Mouse (Mus musculus): ENCODE measurements around the gene Phf20. TPM values are rescaled to one million over a fixed set of nuclear protein-coding genes. Genes with fewer than 3 reads are reported as not detected.

The Phf20 gene
- polyA plus RNA-seq, 1 experiment: 31.4 TPM

- peak; percentile 43 for DNase-seq (ENCODE audit: low read depth)
- no peak for TF ChIP-seq POLR2A (IDR thresholded peaks at IDR 0.05; ENCODE audit: borderline replicate concordance, extremely low read depth, insufficient read depth, insufficient read length, poor library complexity, severe bottlenecking)
These were observed 157.0 kb downstream of the Phf20 start for GRCm38 (mm10) chr2:156353265-156353692.

GRCm38 (mm10) chr2:156356031-156356430 lies 159.8 kb downstream of the Phf20 start:
- TF ChIP-seq CTCF (IDR thresholded peaks at IDR 0.05; ENCODE audit: borderline replicate concordance, extremely low read depth, insufficient read depth, insufficient read length) (no peak), POLR2A (IDR thresholded peaks at IDR 0.05; ENCODE audit: borderline replicate concordance, extremely low read depth, insufficient read depth, insufficient read length, poor library complexity, severe bottlenecking) (no peak)
- peak; percentile 81 for DNase-seq (ENCODE audit: low read depth)

Other genes starting within 250 kb of the Phf20 start
- 16.0 and 23.7 TPM in 2 replicates for gene Cep250, start 240.0 kb upstream of the Phf20 start, polyA plus RNA-seq (2012; rRNA removed)
- 3.0 and 5.9 TPM in 2 replicates for gene 6430550D23Rik, start 188.5 kb upstream of the Phf20 start, polyA plus RNA-seq (2012; rRNA removed)
- gene Ergic3, start 188.4 kb upstream of the Phf20 start, polyA plus RNA-seq (2012; rRNA removed): 418 and 463 TPM in 2 replicates
- 0.06 and 0.07 TPM in 2 replicates for gene Fer1l4, start 143.5 kb upstream of the Phf20 start, polyA plus RNA-seq (2012; rRNA removed)
- gene Spag4, start 131.3 kb upstream of the Phf20 start, polyA plus RNA-seq (2012; rRNA removed): 8.8 and 12.1 TPM in 2 replicates
- gene Cpne1, start 84.5 kb upstream of the Phf20 start, polyA plus RNA-seq (2012; rRNA removed): 78.8 and 96.1 TPM in 2 replicates
- gene Rbm12, start 84.5 kb upstream of the Phf20 start, polyA plus RNA-seq (2012; rRNA removed): 25.9 and 36.7 TPM in 2 replicates
- 13.2 and 13.9 TPM in 2 replicates for gene Gm28036, start 69.4 kb upstream of the Phf20 start, polyA plus RNA-seq (2012; rRNA removed)
- 307 and 437 TPM in 2 replicates for gene Romo1, start 52.4 kb upstream of the Phf20 start, polyA plus RNA-seq (2012; rRNA removed)
- 28.5 and 37.2 TPM in 2 replicates for gene Nfs1, start 52.3 kb upstream of the Phf20 start, polyA plus RNA-seq (2012; rRNA removed)
- 133 and 188 TPM in 2 replicates for gene Rbm39, start 16.2 kb upstream of the Phf20 start, polyA plus RNA-seq (2012; rRNA removed)
- 3.0 and 4.1 TPM in 2 replicates for gene Cnbd2, start 115.8 kb downstream of the Phf20 start, polyA plus RNA-seq (2012; rRNA removed)
- gene Scand1, start 116.2 kb downstream of the Phf20 start, polyA plus RNA-seq (2012; rRNA removed): 117 and 173 TPM in 2 replicates
- 65.2 and 99.5 TPM in 2 replicates for gene Epb41l1, start 224.4 kb downstream of the Phf20 start, polyA plus RNA-seq (2012; rRNA removed)

Data from brain, embryonic 14.5 days (tissue).